Mouse (Mus musculus): Measurements from ENCODE around the gene Negr1. TPM values are rescaled to one million over a fixed set of nuclear protein-coding genes. Genes with fewer than 3 reads are reported as not detected.
A peak's percentile ranks its signal among the peaks of the same experiment; 100 is the strongest.

The Negr1 gene
- polyA plus RNA-seq, 1 experiment from 2014 or later = 8.8 TPM

DNA sequence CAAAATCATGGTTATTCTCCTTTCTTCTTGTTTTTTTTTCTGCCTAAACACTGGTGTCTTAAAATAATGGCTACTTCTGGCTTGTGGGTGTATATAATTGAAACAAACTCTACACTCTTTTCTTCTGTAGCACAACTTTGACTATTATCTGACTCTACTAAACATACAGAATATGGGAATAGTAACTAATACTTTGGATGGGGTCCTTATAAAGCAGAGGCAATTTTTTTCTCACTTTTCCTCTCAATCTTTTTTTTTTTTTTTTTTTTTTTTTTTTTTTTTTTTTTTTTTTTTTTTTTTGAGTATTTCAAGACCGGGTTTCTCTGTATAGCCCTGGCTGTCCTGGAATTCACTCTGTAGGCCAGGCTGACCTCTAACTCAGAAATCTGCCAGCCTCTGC, 772.6 kb downstream of the Negr1 start:
- 73% methylated on average over 1 of the region's 1 CpGs for WGBS
- Histone ChIP-seq H3K9ac (no peak overlapping the region), H3K4me2 (replicated peaks) (no peak overlapping the region), H3K36me3 (no peaks in the 10 kb centered on the region), H3K27me3 (replicated peaks) (no peaks in the 10 kb centered on the region), H3K4me3 (no peak overlapping the region), H3K4me1 (no peaks in the 10 kb centered on the region), H3K9me3 (no peaks in the 10 kb centered on the region), H3K27ac (no peak overlapping the region)
- ATAC-seq (ENCODE audit: low FRiP score, low read depth) = no peak

DNA sequence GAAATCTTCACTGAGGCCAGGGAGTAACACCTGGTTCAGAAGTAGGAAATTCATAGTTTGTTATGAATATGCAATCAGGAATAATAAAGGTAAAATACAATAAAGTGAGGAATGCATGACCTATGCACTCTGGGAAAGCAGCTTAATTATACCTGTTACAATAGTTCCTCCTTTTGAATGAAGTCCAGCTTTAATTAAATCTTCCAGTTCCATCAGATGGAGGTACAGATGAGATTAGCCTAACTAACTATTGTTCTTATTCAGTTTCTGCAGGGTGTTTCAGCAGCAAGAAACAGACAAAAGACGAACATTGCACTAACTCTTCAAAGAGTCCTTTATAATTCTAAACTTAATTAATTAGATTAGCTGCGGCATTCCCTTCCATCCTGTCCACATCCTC, 787.9 kb downstream of the Negr1 start:
- H3K9ac ChIP-seq = no peak overlapping the region
- no peak overlapping the region for H3K27ac ChIP-seq
- no peak for ATAC-seq (ENCODE audit: low FRiP score, low read depth)
- 63% methylated on average over 2 of the region's 2 CpGs for WGBS
- H3K4me1 ChIP-seq = no peaks in the 10 kb centered on the region
- no peak overlapping the region for H3K4me2 ChIP-seq (replicated peaks)
- H3K36me3 ChIP-seq = no peaks in the 10 kb centered on the region
- H3K27me3 ChIP-seq (replicated peaks) = no peaks in the 10 kb centered on the region
- no peak overlapping the region for H3K4me3 ChIP-seq
- H3K9me3 ChIP-seq = no peaks in the 10 kb centered on the region

DNA sequence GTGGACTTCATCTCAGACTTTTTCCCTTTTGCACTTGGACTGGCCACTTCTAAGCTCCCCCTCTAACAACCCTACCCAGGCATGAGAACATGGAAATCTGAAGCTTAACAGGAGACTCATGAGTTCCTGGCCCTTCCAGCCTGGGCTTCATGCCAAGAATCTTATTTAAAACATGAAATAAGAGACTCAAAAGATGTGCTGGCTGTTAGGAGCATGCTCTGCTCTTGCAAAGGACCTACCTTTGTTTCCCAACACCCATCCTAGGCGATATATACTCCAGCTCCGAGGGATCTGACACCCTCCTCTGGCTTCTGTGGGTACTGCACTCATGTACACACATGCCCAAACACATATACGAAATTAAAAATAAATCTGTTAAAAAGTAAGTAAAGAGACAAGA, 797.3 kb downstream of the Negr1 start:
- 0 out of 2 replicates have a peak, but pooled peaks have one; percentile 29 for ATAC-seq (ENCODE audit: low FRiP score, low read depth)
- 56% methylated on average over 3 of the region's 3 CpGs for WGBS

DNA sequence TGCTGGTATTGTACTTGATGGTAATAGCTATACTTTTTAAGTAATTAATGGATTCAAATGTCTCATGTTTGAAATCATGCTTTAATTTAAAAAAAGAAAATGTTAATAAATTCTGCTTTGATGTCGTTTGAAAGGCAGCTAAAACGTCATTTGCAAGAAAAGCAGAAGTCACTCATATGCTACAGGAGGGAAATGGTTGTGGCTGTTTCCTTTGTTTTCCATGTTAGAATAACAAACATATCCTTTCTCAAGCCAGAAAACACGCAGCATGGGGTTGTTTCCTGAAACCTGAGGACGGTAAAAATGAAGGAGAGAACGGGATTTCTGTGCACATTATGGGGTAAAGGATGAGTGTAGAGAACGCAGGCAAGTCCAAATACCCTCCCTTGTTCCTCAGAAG, 798.2 kb downstream of the Negr1 start:
- no peak for ATAC-seq (ENCODE audit: low FRiP score, low read depth)

More for the DNA sequence above, 797.3 kb downstream of the Negr1 start:
- no peaks in the 10 kb centered on the region for H3K36me3 ChIP-seq
- no peak overlapping the region for H3K27ac ChIP-seq
- H3K9me3 ChIP-seq = no peaks in the 10 kb centered on the region
- H3K4me2 ChIP-seq (replicated peaks) = no peak overlapping the region
- H3K4me3 ChIP-seq = no peak overlapping the region
- H3K4me1 ChIP-seq = no peaks in the 10 kb centered on the region
- no peak overlapping the region for H3K9ac ChIP-seq
- H3K27me3 ChIP-seq (replicated peaks) = no peaks in the 10 kb centered on the region

More for the DNA sequence above, 798.2 kb downstream of the Negr1 start:
- WGBS = 83% methylated on average over 6 of the region's 6 CpGs
- Histone ChIP-seq H3K27me3 (replicated peaks) (no peaks in the 10 kb centered on the region), H3K27ac (no peak overlapping the region), H3K36me3 (no peaks in the 10 kb centered on the region), H3K9ac (no peak overlapping the region), H3K4me2 (replicated peaks) (no peak overlapping the region), H3K9me3 (no peaks in the 10 kb centered on the region), H3K4me1 (no peaks in the 10 kb centered on the region), H3K4me3 (no peak overlapping the region)
